Mouse (Mus musculus) CH12.LX (cell line): ENCODE data around the gene Ccdc130. TPM values are rescaled to one million over a fixed set of nuclear protein-coding genes. Genes with fewer than 3 reads are reported as not detected.

Experiments used
- DNase-seq: peaks from one replicate; pipeline ENCODE4 v3.0.0-alpha.2; 2013; ENCODE audit errors: extremely low read depth
- H3K27ac ChIP-seq: 2 replicates; pipeline ENCODE4 v1.5.1; 2012; ENCODE audit warnings: low read depth, mild to moderate bottlenecking, control low read depth, moderate library complexity; ENCODE audit not compliant: insufficient read depth
- H3K27me3 ChIP-seq: replicated peaks from 2 replicates; pipeline ENCODE3; 2012; ENCODE audit warnings: inconsistent platforms
- H3K36me3 ChIP-seq, 2 experiments: replicated peaks in 1 of 2; 2 replicates each; pipeline versions ENCODE3 to v1.6.1; 2012; ENCODE audit warnings: inconsistent platforms in 1 of 2, low read length in 1 of 2, mild to moderate bottlenecking in 1 of 2, mixed read lengths in 1 of 2, moderate library complexity in 1 of 2; ENCODE audit not compliant: control insufficient read depth in 1 of 2, insufficient read depth in 1 of 2
- H3K4me1 ChIP-seq, 2 experiments: 2 replicates each; pipeline ENCODE4 v1.6.1; 2012; ENCODE audit warnings: inconsistent platforms in 1 of 2, moderate library complexity in 1 of 2; ENCODE audit not compliant: insufficient read depth in 2 of 2, control insufficient read depth in 1 of 2
- H3K4me2 ChIP-seq: 2 replicates; pipeline ENCODE4 v1.6.1; 2012; ENCODE audit warnings: low read depth, mild to moderate bottlenecking, control low read depth; ENCODE audit not compliant: poor library complexity, insufficient read depth, severe bottlenecking
- H3K4me3 ChIP-seq, 3 experiments: fragments of 150-350 bp in 1 of 3; sonication (generic) in 1 of 3; replicated peaks in 1 of 3; 2 replicates each; pipeline versions ENCODE3 to v1.5.1; 2011 to 2012; ENCODE audit warnings: low read depth in 2 of 3, low read length in 2 of 3, mild to moderate bottlenecking in 2 of 3, moderate library complexity in 2 of 3, control low read depth in 1 of 3, improper control_type of control experiment in 1 of 3, inconsistent platforms in 1 of 3, mixed read lengths in 1 of 3; ENCODE audit not compliant: poor library complexity in 1 of 3
- H3K79me2 ChIP-seq: replicated peaks from 2 replicates; pipeline ENCODE4 v1.6.1; 2012; ENCODE audit warnings: mild to moderate bottlenecking, moderate library complexity; ENCODE audit not compliant: control insufficient read depth, poor library complexity, insufficient read depth, severe bottlenecking; ENCODE audit errors: extremely low read depth
- H3K9ac ChIP-seq: 2 replicates; pipeline ENCODE4 v1.6.1; 2012; ENCODE audit warnings: low read depth, mild to moderate bottlenecking, control low read depth, moderate library complexity; ENCODE audit not compliant: insufficient read depth
- H3K9me3 ChIP-seq: replicated peaks from 2 replicates; pipeline ENCODE3; 2012; ENCODE audit warnings: low read length, inconsistent platforms, mixed read lengths
- BHLHE40 ChIP-seq: IDR thresholded peaks from 2 replicates; pipeline ENCODE4 v1.6.1; 2011; ENCODE audit warnings: mild to moderate bottlenecking, low read depth, low read length, improper control_type of control experiment
- CHD2 ChIP-seq: IDR thresholded peaks from 2 replicates; pipeline ENCODE4 v1.6.1; 2011; ENCODE audit warnings: low read length, improper control_type of control experiment
- ELF1 ChIP-seq: IDR thresholded peaks from 2 replicates; pipeline ENCODE4 v1.6.1; 2014; ENCODE audit warnings: low read depth, mild to moderate bottlenecking, inconsistent platforms, low read length, improper control_type of control experiment
- ETS1 ChIP-seq: conservative IDR thresholded peaks from 2 replicates; pipeline ENCODE4 v1.6.1; 2012; ENCODE audit warnings: low read depth, mild to moderate bottlenecking, inconsistent platforms, low read length, improper control_type of control experiment, moderate library complexity
- GABPA ChIP-seq: IDR thresholded peaks from 2 replicates; pipeline ENCODE4 v1.6.1; 2012; ENCODE audit warnings: low read depth, low read length, improper control_type of control experiment, inconsistent platforms; ENCODE audit not compliant: insufficient replicate concordance
- HCFC1 ChIP-seq: IDR thresholded peaks from 2 replicates; pipeline ENCODE4 v1.6.1; 2012; ENCODE audit warnings: low read depth, mild to moderate bottlenecking, inconsistent platforms, low read length, improper control_type of control experiment
- IRF4 ChIP-seq: IDR thresholded peaks from 2 replicates; pipeline ENCODE4 v1.6.1; 2014; ENCODE audit warnings: low read depth, mild to moderate bottlenecking, inconsistent platforms, low read length, improper control_type of control experiment
- JUN ChIP-seq: IDR thresholded peaks from 2 replicates; pipeline ENCODE4 v1.6.1; 2011; ENCODE audit warnings: low read depth, mild to moderate bottlenecking, low read length, improper control_type of control experiment, moderate library complexity; ENCODE audit not compliant: insufficient read depth
- JUND ChIP-seq: conservative IDR thresholded peaks from 2 replicates; pipeline ENCODE4 v1.6.1; 2011; ENCODE audit warnings: low read depth, low read length, improper control_type of control experiment
- KAT2A ChIP-seq: IDR thresholded peaks from 2 replicates; pipeline ENCODE4 v1.6.1; 2012; ENCODE audit warnings: low read length, improper control_type of control experiment, inconsistent platforms; ENCODE audit not compliant: insufficient replicate concordance
- MAX ChIP-seq: IDR thresholded peaks from 2 replicates; pipeline ENCODE4 v1.6.1; 2011; ENCODE audit warnings: low read length, improper control_type of control experiment
- MAZ ChIP-seq: IDR thresholded peaks from 2 replicates; pipeline ENCODE4 v1.6.1; 2012; ENCODE audit warnings: low read depth, mild to moderate bottlenecking, inconsistent platforms, low read length, improper control_type of control experiment, moderate library complexity
- MEF2A ChIP-seq: IDR thresholded peaks from 2 replicates; pipeline ENCODE4 v1.6.1; 2014; ENCODE audit warnings: low read depth, mild to moderate bottlenecking, inconsistent platforms, low read length, improper control_type of control experiment, borderline replicate concordance
- MXI1 ChIP-seq: IDR thresholded peaks from 2 replicates; pipeline ENCODE4 v1.6.1; 2011; ENCODE audit warnings: mild to moderate bottlenecking, low read depth, low read length, improper control_type of control experiment
- MYC ChIP-seq: IDR thresholded peaks from 2 replicates; pipeline ENCODE4 v1.6.1; 2011; ENCODE audit warnings: low read depth, mild to moderate bottlenecking, improper control_type of control experiment, low read length
- NELFE ChIP-seq: IDR thresholded peaks from 2 replicates; pipeline ENCODE4 v1.6.1; 2011; ENCODE audit warnings: low read depth, low read length, improper control_type of control experiment
- NRF1 ChIP-seq: IDR thresholded peaks from 2 replicates; pipeline ENCODE4 v1.6.1; 2014; ENCODE audit warnings: low read depth, mild to moderate bottlenecking, inconsistent platforms, low read length, improper control_type of control experiment, moderate library complexity
- PAX5 ChIP-seq: IDR thresholded peaks from 2 replicates; pipeline ENCODE4 v1.6.1; 2012; ENCODE audit warnings: low read length, inconsistent platforms, mixed read lengths
- POLR2AphosphoS2 ChIP-seq: IDR thresholded peaks from 2 replicates; pipeline ENCODE4 v1.6.1; 2011; ENCODE audit warnings: low read depth, low read length, improper control_type of control experiment
- RAD21 ChIP-seq: IDR thresholded peaks from 2 replicates; pipeline ENCODE4 v1.6.1; 2011; ENCODE audit warnings: low read depth, mild to moderate bottlenecking, low read length, improper control_type of control experiment, moderate library complexity
- RCOR1 ChIP-seq: conservative IDR thresholded peaks from 2 replicates; pipeline ENCODE4 v1.6.1; 2012; ENCODE audit warnings: low read depth, mild to moderate bottlenecking, inconsistent platforms, low read length, improper control_type of control experiment
- TCF12 ChIP-seq: IDR thresholded peaks from 2 replicates; pipeline ENCODE4 v1.6.1; 2014; ENCODE audit warnings: low read depth, mild to moderate bottlenecking, inconsistent platforms, low read length, improper control_type of control experiment
- ZNF384 ChIP-seq: IDR thresholded peaks from 2 replicates; pipeline ENCODE4 v1.6.1; 2012; ENCODE audit warnings: low read depth, low read length, improper control_type of control experiment, inconsistent platforms
- dilution Hi-C: fragments of 300-500 bp; cut with MboI; formaldehyde crosslinking; loops from 2 replicates; pipeline ENCODE4 v1.14.3; 2020; ENCODE audit warnings: low sequenced_read_pairs; ENCODE audit not compliant: extremely low pct_unique_long_range_greater_than_20kb, extremely low pct_ligation_motif_present
- in situ Hi-C: fragments of 300-500 bp; cut with MboI; formaldehyde crosslinking; loops from 3 replicates; pipeline ENCODE4 v1.14.3; 2019; ENCODE audit warnings: low sequenced_read_pairs, low pct_ligation_motif_present, low pct_unique_long_range_greater_than_20kb, mixed read lengths
- polyA plus RNA-seq: library from polyadenylated mRNA; unstranded; fragments of >175 nt; gene quantifications from 2 replicates; pipeline ENCODE4 v1.2.1, GENCODE M21; 2012; ENCODE audit warnings: low read depth; ENCODE audit not compliant: insufficient read length
- total RNA-seq, 2 experiments: library from RNA; depleted of rRNA; stranded (reverse); fragments of 300-350 nt in 1 of 2; fragments of >200 nt in 1 of 2; gene quantifications; 2 replicates each; pipeline ENCODE4 v1.2.3; 2012 to 2014

Ccdc130 gene
- total and polyA plus RNA-seq, 3 experiments, result 5.7 to 13.0 (median 7.8) TPM

DNA sequence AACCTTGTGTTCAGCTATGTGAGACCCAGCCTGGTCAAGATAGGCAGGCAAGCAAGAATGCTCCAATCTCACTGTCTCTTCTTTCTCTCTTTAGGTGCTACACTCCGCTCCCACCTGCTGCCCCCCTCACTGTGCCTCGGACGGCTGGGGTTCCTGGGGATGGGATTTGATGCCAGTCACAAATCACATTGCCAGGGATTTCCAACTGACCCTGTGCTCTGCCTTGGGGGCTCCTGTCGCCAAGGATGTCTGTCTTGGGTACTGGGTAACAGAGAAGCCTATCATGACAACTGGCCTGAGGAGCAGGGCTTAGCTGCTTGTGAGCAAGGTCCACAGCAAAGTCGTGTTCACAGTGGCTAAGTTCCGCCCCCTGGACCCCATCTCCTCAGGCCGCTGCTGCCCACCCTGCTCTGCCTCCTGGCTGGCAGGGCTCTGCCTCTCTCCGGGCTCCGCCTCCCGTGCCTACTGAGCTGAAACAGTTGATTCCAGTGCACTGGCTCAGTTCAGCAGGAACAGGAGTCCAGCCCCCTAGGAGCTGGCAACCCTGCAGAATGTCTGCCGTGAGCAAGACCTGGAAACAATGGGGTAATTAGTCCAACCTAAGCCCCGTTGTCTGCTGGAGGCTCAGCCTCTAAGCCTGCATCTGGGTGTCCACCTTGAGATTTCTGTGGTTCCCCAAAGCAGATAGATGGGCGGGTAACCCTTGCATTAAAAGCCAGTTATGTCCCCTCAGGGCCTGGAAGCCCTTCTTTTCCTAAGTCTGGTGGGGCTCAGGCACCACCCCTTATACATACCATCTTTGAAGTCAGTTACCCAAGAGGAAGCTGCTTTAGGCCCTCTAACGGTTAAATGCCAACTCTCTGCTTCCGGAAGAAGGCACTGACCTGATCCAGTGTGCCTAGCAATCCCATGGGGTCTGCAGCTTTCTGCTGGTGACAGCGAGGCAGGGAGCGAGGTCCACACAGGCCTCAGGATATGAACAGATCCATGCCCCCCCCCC lies 61.5 kb downstream of the Ccdc130 start:
- no peak overlapping the region for H3K4me3 ChIP-seq
- H3K9ac ChIP-seq, result no peak overlapping the region
- H3K27me3 ChIP-seq, result no peaks in the 10 kb centered on the region
- H3K9me3 ChIP-seq, result no peaks in the 10 kb centered on the region
- peaks cover 12 to 33% of the 10 kb centered on the region in 2 experiments for H3K4me1 ChIP-seq
- peaks cover 13% of the 10 kb centered on the region for H3K79me2 ChIP-seq
- peak overlapping the region; percentile 60 for H3K27ac ChIP-seq
- dilution Hi-C loops (no loop called here), in situ Hi-C loops (loop anchor here (25.0 kb wide), 1 partner anchor 154 kb away; no protein-coding TSS in a partner anchor)
- no peak overlapping the region for H3K4me2 ChIP-seq
- H3K36me3 ChIP-seq, result peaks cover 54 to 80% of the 10 kb centered on the region in 2 experiments
- TF ChIP-seq CHD2, result no peak
- TF ChIP-seq GABPA, result no peak
- no peak for TF ChIP-seq IRF4
- no peak for TF ChIP-seq MYC
- TF ChIP-seq JUN, result no peak
- no peak for TF ChIP-seq MEF2A
- TF ChIP-seq RAD21, result no peak
- TF ChIP-seq RCOR1, result no peak
- TF ChIP-seq ELF1, result no peak
- no peak for TF ChIP-seq TCF12
- no peak for TF ChIP-seq HCFC1
- TF ChIP-seq MXI1, result no peak
- no peak for TF ChIP-seq ZNF384
- TF ChIP-seq KAT2A, result no peak
- no peak for DNase-seq

DNA sequence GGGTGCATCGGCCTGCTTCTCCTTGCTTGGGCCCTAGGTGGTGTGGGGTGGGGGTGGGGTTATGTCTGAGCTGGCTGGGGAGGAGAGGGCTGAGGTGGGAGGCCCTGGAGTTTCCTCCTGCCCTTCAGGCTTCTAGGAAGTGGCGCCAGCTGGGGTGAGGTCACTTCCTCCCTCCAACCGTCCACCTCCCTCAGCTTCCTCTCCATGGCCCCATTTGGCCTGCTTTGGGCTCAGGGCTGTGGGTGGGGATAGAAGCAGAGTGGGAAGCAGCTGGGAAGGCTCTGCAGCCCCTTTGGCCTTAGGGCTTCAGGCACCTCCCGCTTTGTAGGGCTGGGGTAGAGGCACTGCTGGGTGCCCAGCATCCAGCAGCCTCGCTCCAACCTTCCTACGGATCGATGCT lies 62.4 kb downstream of the Ccdc130 start:
- Histone ChIP-seq H3K36me3 (peaks cover 51 to 71% of the 10 kb centered on the region in 2 experiments), H3K27ac (peak overlapping the region; percentile 60), H3K27me3 (no peaks in the 10 kb centered on the region), H3K9me3 (no peaks in the 10 kb centered on the region), H3K79me2 (peaks cover 13% of the 10 kb centered on the region), H3K4me1 (peaks cover 12 to 39% of the 10 kb centered on the region in 2 experiments), H3K4me3 (no peak overlapping the region), H3K4me2 (no peak overlapping the region), H3K9ac (no peak overlapping the region)
- TF ChIP-seq TCF12, result peak; percentile 39; the same call in 1 of the 2 replicates
- TF ChIP-seq IRF4, result no peak
- TF ChIP-seq GABPA, result no peak
- TF ChIP-seq RAD21, result no peak
- TF ChIP-seq BHLHE40, result no peak
- no peak for TF ChIP-seq JUND
- TF ChIP-seq PAX5, result no peak
- TF ChIP-seq RCOR1, result no peak
- TF ChIP-seq ETS1, result peak; percentile 29; the same call in 1 of the 2 replicates
- TF ChIP-seq MAX, result no peak
- no peak for TF ChIP-seq MAZ
- TF ChIP-seq NELFE, result no peak
- TF ChIP-seq HCFC1, result 0 out of 2 replicates have a peak, but pooled peaks have one; percentile 29
- 0 out of 2 replicates have a peak, but pooled peaks have one; percentile 40 for TF ChIP-seq POLR2AphosphoS2
- TF ChIP-seq JUN, result peak; percentile 30; the same call in 1 of the 2 replicates
- no peak for TF ChIP-seq ZNF384
- no peak for TF ChIP-seq NRF1
- peak; percentile 63 for TF ChIP-seq ELF1
- in situ Hi-C loops (loop anchor here (25.0 kb wide), 1 partner anchor 154 kb away; no protein-coding TSS in a partner anchor), dilution Hi-C loops (no loop called here)
- DNase-seq, result no peak
